18 mouse cellular contexts compared by ENCODE assay signal in genomic region chr13:110712527-110712926, GRCm38 (mm10).
"Had no signal": no experiment of that assay in that cellular context is flagged by ENCODE, and none has a peak within 500 bp of the region (broad histone marks: within the 10 kb centered on the region; RNA-seq: fewer than 3 reads in every experiment).

No protein-coding gene starts in this region.

- H3K27ac ChIP-seq: limb, embryonic 15.5 days; liver, embryonic 13.5 days; midbrain, embryonic 10.5 days; neural tube, embryonic 15.5 days; stomach, embryonic 15.5 days had no signal

- DNase-seq: kidney, adult 9 months; kidney, postnatal 14 days; liver, embryonic 13.5 days; lung, postnatal 36 days; midbrain, embryonic 14.5 days; retina, postnatal 1 day; right cerebral cortex, postnatal 4 days; spleen, adult 18-20 months; thymus, adult 2 months; thymus, postnatal 25 days had no signal

- ATAC-seq: hindbrain, embryonic 16.5 days; inflammation-experienced regulatory T-cells, adult 6 months; intestine, postnatal 0 days had no signal

- H3K4me3 ChIP-seq: limb, embryonic 15.5 days; liver, embryonic 13.5 days; midbrain, embryonic 10.5 days; myocyte; neural tube, embryonic 15.5 days; stomach, embryonic 15.5 days had no signal

- H3K4me2 ChIP-seq: limb, embryonic 15.5 days; liver, embryonic 13.5 days; neural tube, embryonic 15.5 days; stomach, embryonic 15.5 days had no signal

- H3K4me1 ChIP-seq: limb, embryonic 15.5 days; liver, embryonic 13.5 days; neural tube, embryonic 15.5 days; stomach, embryonic 15.5 days had no signal

- H3K27me3 ChIP-seq: limb, embryonic 15.5 days; liver, embryonic 13.5 days; neural tube, embryonic 15.5 days; stomach, embryonic 15.5 days had no signal

- H3K9ac ChIP-seq: limb, embryonic 15.5 days; liver, embryonic 13.5 days; neural tube, embryonic 15.5 days; stomach, embryonic 15.5 days had no signal

- H3K9me3 ChIP-seq: limb, embryonic 15.5 days; liver, embryonic 13.5 days; midbrain, embryonic 10.5 days; neural tube, embryonic 15.5 days; stomach, embryonic 15.5 days had no signal

- H3K36me3 ChIP-seq: limb, embryonic 15.5 days; liver, embryonic 13.5 days; midbrain, embryonic 10.5 days; neural tube, embryonic 15.5 days; stomach, embryonic 15.5 days had no signal
